Mouse (Mus musculus) adrenal gland, adult 8-10 months (tissue): Measurements from ENCODE around the gene Tmem192. TPM values are rescaled to one million over a fixed set of nuclear protein-coding genes. Genes with fewer than 3 reads are reported as not detected.

Source experiments
- DNase-seq: peaks from one replicate; pipeline ENCODE4 v3.0.0; 2022
- total RNA-seq, 4 experiments: library from RNA; stranded (reverse); gene quantifications; 2 replicates each; pipeline ENCODE4 v1.2.4; 2022

The Tmem192 gene
- total RNA-seq, result 10 to 100 TPM; 54.2 to 69.9 (median 60.2) TPM

DNA sequence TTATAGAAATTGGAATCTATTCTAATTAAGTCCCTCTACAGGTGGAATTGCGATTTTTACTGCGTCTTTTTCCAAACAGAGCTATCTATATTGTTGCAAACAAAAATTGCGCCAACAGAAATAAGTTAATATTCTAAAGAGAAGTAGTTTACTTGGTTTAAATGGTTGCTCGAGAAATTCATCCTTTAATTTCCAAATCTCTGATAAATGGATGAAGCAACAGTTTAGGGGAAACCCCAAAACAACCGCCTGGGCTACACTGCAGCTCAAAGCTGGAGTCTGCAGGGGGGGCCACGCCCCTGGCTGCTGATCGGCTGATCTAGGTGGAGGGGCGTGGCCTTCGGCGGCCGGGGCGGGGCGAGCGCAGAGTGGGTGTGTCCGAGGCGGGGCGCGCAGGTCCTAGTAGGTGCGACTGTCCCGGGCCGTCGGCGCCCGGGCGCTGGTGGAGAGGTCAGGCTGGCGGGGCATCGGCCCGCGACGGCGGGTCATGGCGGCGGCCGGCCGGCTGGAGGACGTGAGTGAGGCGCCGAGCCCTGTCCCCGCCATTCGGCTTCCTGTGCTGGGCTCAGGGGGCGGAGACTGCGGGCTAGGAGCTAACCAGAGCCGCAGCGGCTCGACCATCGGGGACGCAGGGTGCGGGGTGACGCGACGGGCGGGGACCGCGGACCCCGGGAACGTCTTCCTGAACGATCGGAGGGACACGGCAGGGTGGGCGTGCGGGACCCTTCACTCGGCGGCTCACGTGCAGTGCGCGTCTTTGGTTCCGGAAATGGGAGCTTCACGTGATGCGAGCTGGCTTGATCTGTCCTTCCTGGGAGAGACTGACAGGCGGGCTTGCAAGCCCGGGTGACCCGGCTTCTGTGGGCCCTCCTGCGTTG lies at the start of gene Tmem192:
Gene Tmem192 (plus strand): TSS at position 366 of the 878 bp plus-strand sequence.
- DNase-seq, result peak; percentile 95

DNA sequence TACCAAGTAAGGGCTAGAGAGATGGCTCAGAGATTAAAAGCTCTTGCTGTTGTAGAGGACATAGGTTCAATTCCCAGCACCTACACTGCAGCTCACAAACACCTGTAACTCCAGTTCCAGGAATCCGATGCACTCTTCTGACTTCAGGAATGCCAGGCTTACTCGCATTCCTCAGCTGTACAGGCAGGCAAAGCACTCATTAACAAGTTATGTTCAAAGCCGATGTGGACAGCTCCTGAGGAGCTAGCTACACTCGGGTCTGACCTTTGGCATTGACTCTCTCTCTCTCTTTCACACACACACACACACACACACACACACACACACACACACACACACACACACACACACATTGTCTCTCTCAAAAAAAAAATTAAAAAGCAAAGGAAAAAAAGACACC lies 48.3 kb upstream of the Tmem192 start:
- no peak for DNase-seq

DNA sequence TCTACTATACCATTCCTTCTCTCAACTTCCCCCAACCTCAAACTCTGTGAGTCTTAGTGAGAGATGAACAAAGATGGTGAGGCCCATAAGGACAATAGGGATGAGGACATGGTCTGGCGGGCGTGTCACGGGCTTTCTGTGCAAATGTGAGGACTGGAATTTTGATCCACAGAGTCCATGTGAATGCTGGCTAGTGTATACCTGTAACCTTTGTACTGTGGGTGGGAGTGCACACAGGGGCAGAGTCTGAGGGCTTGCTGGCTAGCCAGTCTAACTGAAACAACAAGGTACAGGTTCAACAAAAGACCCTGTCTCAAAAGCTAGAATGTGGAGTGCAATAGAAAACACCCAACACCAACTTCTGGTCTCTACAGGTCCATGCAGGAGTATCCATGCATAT lies 46.3 kb upstream of the Tmem192 start:
- DNase-seq, result no peak

DNA sequence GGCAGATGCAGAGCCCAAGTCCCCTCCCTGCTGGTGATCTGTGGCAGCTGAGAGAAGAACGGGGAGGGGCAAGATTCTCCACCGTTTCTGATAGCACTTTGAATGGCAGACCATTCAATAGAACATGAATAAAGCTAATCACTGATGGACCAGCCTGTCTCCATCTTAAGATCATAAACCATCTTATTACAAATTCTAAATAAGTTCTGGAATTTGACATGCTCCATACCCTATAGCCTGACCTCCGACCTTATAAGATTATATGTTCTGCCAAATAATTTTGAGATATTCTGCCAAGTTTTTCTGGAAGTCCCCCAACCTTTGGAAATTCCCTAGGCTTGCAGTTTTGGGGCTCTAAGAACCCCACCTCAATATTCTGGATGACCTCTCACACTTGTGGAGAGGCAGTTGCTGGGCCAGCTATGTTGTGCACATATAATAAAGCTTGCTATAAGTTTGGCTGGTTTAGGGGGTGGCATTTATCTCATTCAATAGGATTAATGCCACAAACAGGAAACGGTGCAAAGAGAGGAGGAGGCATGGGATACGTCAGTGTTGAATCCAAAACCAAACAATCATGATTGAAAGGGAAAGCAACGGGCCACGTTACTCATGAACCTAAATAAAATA lies 45.3 kb upstream of the Tmem192 start:
- no peak for DNase-seq

DNA sequence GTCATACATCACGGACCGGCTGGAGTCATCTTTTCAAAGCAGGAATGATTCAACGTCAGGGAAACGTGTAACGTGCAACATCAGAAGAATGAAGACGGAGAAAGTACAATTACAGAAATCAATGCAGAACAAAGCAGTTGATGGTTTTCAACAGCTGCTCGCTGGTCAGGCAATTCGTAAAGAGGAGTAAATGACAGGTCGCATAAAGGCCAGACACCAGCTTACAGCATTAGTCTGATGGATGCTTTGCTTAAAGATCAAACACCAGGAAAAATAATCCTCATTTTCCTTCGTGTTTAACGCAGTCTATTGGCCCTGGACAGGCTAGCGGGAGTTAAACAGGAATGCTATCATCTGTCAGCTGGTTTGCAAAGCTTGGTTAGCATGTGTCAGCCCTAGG lies 44.8 kb upstream of the Tmem192 start:
- no peak for DNase-seq

DNA sequence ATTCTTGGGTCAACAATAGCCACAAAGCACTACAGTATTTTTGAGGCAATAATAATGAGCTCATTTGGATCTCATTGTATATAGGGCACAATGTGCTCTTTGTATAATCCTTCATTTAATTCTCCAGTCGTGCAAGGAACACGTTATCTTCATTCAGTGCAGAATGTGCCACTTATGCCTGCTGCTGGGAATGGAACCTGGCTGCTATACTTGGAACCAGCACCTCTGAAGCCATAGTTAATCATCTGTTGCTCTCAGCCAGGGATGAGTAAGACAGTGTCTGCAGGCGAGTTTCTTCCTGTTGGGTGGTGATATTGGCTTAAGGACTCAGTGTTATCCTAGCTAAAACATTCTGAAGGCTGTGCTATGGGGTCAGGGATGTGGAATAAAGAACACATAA lies 43.2 kb upstream of the Tmem192 start:
- no peak for DNase-seq

DNA sequence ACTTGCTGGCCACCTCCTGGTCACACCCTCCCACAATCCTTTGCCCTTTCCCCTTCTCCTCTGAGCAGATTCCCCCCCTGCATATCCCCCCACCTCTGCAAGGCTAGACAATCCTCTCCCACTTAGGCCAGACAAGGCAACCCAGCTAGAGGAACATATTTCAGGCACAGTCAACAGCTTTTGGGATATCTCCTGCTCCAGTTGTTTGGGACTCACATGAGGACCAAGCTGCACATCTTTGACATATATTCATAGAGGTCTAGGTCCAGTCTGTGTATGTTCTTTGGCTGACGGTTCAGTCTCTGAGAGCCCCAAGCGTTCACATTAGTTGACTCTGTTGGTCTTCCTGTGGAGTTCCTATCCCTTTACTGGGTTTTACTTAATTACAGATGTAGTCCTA lies 37.0 kb upstream of the Tmem192 start:
- no peak for DNase-seq

DNA sequence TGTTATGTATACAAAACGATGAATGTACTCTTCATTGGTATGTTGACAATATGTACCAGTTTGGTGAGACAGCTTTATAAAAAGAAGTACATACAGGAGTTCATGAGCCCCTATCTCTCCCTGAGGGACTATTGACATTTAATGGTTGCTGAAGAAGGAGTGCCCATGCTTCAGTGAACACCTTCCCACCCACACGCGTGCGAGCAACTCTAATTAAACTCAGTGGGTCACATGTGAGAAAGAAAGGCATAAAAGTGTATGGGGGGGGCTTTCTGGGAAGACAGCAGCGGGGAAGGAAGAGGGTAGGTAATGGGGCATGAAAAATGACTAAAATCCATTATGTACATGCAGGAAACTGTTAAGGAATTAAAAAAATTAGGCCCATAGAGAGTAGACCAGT lies 30.2 kb upstream of the Tmem192 start:
- no peak for DNase-seq

DNA sequence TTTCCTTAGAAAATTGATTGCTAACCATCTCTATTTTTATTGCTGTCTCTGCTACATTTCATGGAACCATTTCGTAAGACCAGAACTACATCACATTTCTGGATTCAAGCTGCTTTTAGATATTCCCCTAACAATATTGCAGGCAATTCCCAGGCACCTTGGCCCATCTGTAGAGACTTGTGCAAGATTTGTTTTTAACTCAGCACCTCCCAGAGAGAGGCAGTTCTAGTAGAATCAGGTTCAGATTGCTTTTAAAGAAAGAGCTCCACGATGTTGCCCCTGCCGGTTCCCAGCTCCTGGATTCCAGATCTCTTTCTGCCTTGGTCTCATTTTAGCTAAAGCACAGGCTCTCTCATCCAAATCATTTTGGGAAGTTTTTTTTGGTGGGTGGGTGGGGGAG lies 23.7 kb upstream of the Tmem192 start:
- DNase-seq, result no peak

DNA sequence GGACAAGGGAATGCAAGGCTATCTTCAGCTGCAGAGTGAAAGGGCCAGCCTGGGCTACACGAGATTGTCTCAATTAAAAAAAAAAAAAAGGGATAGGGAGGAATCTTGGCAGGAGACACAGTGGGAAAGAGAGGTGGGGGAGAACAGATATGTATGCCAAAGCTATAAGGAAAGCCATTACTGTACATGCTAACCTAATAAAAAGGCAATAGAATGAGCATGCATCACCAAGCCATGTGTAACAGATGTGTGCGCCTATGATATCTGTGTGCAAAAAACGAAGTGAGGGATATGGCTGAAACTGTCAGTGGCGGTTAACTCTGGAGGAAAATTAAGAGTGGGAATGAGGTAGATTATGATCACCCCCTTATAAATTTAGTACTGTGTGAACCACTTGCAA lies 21.2 kb upstream of the Tmem192 start:
- DNase-seq, result no peak

DNA sequence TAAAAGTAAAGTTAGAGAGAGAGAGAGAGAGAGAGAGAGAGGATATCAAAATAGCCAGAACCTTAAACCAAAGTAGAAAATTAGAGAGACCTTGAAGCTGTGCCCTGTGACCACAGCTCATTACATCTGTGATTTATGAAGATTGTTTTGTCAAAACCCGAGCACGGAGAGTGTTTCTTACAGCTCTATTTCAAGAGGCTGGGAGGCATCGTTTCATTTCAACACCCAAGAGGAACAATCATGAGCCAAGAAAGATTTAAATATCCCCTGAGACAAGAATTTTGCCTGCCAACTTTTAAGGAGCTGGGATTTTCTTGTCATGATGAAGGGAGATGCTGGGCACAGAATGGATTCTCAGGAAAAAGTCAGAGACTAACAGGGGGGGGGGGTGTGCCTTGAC lies 20.6 kb upstream of the Tmem192 start:
- no peak for DNase-seq

DNA sequence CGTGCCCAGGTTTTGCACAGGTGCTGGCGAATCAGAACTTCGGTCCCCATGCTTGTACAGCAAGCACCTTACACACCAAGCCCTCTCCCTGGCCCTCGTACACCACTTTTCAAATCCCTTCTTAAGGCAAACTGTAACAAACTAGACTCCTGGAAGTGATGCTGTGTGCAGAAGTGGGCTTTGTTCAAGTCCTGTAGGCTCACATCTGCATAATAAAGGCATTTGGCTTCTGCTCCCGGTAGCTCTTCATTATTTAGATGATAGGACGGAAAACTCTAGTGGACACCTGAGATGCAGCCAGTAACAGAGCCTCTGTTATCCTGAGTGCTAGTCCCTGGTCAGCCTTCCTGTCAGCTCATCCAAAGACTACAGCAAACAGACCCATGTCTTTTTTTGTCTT lies 18.0 kb upstream of the Tmem192 start:
- DNase-seq, result no peak

DNA sequence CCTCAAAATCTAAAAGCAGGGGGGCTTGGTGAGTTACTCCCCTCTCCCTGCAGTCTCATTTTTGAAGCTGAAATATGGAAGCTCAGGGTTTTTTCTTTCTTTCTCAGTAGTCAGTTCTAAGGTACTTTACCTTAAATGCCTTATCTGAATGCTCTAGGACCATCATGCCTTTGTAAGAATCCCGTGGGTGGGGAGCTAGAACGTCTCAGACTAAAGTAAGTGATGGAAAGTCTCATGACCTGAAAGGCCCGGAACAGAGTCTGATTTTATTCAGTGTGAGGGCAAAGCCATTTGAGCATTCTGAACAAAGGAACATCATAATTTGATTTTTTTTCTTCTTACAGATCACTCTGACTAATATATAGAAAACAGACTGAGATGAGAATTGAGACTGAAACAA lies 12.0 kb upstream of the Tmem192 start:
- no peak for DNase-seq

DNA sequence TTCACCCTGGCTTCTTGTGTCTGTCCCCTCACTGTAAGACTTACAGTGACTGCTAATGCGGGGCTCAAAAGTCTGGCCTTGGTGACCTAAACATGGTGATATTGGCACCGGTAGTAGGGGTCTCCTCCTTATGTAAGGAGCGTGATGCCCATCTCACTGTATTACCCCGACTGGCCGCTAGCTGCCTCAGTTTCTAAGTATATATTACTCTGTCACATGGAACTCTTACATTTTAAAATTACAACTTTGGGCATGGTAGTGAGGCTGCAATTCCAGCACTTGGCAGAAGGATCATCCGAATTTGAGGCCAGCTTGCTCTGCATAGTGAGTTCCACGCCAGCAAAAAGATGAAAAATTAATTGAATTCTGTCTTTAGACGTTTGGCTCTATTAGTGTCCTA lies 6.0 kb upstream of the Tmem192 start:
- no peak for DNase-seq

DNA sequence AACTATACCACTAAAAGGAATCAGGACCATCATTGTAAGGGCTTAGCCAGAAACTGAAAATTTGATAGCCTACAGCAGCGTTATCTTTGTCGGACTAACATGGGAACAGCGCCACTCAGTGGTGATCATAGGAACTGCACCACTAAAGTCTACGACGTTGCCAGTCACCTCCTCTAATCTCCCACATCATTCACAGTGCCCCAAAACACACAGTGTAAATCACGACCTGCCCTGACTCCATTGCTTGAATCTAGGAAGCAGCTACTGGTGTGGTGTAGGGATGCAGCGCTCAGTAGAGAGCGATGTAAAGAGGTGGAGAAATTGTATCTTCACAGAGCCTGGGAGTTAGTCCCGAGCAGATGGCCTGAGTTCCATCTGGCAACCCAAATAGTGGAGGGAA lies 5.5 kb upstream of the Tmem192 start:
- DNase-seq, result peak; percentile 56

DNA sequence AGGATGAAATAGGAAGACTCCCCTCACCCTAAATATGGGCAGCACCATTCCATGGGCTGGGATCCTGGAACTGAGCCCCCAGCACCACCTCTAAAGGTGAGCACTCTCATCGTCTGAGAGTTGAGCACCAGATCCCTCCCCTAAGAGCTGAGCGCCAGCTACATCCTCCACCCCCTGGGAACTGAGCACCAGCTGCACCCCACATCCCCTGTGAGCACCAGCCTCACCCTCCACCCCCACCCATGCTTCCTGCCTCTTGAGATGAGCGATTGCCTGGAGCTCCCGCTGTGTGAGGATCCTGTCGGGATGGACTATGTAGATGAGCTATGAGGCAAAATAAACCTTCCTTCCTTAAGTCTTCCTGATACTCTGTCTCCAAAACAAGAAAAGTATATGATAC lies 4.0 kb upstream of the Tmem192 start:
- DNase-seq, result no peak

DNA sequence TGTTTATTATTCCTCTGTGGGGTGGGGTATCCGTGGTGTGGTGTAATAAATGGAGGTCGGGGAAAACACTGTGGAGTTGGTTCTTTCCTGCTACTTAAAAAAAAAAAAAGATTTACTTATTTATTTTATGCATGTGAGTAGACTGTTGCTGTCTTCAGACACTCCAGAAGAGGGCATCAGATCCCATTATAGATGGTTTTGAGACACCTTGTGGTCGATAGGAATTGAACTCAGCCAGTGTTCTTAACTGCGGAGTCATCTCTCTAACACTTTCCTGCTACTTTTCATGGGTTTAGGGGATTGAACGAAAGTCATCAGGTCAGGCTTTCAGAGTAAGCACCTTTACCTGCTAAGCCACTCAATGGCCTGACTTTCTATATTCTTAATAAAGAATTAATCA lies 2.2 kb upstream of the Tmem192 start:
- DNase-seq, result no peak

DNA sequence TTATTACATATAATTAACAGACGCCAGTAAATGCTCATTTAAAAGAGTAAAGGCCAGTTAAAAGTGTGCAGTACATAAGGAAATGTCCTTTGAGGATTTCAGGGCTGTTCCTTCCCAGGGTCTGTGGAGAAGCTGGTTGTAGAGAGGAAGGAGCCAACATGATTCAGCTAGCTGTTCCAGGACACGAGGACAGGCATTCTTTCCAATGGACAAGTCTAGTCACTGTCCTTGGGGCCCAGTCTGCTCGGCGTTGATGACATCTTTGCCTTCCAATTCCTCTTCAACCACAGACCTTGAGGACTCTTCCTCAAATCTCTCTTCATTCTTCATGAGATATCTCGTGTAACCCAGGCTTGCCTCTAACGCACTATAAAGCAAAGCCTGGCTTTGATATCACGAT lies 1.4 kb upstream of the Tmem192 start:
- peak; percentile 75 for DNase-seq

DNA sequence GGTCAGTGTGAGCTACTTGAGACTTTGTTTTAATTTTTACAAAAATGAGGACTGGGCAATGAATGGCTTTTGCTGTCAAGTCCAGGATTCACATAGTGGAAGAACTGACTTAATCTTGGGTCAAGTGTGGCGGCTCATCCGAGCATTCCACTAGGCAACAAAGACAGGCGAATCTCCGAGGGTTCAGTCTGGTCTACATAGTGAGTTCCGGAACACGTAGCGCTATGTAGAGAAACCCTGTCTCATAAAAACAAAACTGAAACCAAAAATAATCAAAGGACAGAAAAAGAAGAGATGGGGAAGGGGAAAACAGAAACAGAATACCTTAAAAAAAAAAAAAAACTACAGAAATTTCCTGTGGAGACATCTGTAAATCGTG lies 555 bp upstream of the Tmem192 start:
- DNase-seq, result no peak

DNA sequence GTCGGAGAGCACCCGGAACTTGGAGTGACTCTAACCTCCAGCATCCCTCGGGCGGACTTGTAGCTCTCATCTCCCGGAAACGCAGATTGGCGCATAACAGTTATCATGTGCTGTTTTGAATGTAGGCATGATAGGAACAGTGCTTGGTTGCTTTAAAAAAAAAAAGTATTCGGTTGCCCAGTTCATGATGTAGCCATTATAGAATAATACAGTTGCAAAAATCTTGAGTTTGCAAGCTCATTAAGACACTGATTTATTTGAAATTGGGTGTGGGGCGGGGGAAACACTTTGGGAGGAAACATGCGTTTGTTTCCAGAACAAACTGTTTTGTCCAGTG lies 681 bp downstream of the Tmem192 start:
- DNase-seq, result no peak

DNA sequence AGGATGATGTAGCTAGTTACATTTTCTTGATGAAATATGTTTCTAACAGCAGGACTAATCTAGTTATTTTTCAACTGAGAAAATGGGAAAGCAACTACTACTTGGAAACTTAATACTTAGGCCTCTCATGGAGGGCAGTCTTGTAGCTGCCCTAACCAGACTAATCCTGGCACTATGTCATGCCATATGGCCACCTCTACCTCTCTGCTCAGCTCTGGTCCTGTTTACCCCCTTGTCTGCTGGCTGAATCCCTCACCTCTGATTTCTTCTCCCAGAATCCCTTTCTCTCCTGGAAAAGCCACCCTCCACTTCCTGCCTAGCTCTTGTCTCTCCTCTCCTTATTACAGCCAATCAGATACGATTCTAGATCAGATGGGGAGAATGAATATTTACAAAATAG lies 1.4 kb downstream of the Tmem192 start:
- DNase-seq, result no peak

DNA sequence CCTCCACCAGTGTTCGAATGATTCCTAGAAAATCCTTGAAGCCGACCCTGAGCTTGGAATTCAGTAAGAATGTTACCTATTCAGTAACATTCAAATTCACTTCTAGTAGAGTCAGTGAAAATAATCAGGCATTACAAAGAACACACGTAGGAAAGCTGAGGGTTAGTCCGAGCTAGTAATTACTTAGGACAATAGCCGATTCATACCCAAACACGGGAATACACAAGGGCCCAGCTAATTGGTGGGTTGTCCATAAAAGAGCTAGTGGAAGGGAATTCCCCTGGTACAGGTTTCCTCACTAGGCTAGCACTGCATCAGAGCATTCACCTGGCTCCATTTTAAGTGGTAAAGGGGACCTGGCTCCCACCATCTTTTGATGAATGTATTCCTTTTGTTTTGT lies 5.1 kb downstream of the Tmem192 start:
- DNase-seq, result no peak

DNA sequence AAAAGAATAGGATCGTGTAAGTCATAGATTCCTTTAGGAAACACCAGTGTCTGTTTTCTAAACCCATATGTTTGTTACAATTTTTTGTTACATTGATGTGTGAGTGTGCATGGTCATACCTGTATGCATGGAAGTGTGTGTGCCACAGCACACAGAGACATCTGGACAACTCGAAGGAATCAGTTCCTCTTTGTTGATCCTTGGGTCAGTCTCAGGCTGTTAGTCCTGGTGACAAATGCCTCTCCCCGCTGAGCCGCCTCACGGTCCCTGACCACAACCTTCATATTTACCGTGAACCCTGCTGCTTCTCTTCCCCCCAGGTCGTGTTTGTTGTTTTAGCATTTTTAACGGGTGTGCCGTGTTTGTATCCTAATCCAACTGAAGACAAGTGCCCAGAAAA lies 12.0 kb downstream of the Tmem192 start:
- no peak for DNase-seq

DNA sequence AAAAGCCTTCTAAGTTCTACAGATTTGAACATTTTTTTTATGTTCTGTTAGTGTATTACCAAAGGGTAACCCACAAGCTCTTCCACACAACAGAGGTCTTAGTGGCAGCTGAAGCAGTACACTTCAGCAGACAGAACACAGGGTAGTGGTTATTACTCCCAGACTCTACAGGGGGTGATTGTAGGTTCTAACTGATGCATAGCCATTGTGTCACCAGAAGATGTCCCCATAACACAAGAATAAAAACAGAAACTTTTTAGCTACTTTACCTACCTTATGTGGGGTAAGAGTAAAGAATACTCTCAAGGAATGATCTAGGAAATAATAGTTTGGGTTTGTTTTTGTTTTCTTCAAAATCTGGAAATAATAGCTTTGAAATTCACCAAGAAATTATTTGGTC lies 15.9 kb downstream of the Tmem192 start:
- DNase-seq, result no peak
